Mouse (Mus musculus): Measurements from ENCODE around the gene Nlk.

DNA sequence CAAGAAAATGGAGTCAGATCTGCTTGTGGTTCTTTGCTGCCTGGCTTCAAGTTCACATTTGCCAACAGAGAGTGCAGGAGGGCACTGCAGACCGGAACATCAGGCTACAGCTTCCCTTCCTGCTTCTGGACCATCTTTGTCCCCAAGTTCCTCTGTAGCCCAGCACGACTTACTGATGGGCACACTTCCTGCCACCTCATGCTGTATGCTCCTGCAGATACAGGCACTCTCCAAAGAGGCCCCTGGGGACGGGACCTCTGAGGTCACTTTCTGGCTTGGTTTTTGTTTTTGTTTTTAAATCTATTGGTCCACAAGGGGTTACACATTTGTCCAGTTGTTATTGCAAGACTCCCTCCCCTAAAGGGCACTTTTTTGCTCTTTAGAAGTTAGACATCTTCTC lies 127.4 kb downstream of the Nlk start:
- TF ChIP-seq POLR2A (IDR thresholded peaks at IDR 0.05; ENCODE audit: low read depth, low read length): no peak
- TF ChIP-seq CTCF (IDR thresholded peaks at IDR 0.05; ENCODE audit: extremely low read depth, insufficient read depth, insufficient read length, insufficient replicate concordance): no peak

Measured in spleen, adult 2 months (tissue).